Mouse (Mus musculus) CD4-positive, CD25-positive, alpha-beta regulatory T cell (primary cell): ENCODE data around the gene Adgrb2. TPM values are rescaled to one million over a fixed set of nuclear protein-coding genes. Genes with fewer than 3 reads are reported as not detected.

ENCODE experiments used
- polyA plus RNA-seq: library from polyadenylated mRNA; unstranded; fragments of 100-300 nt; shearing (Covaris generic); gene quantifications from one replicate; pipeline ENCODE4 v1.2.1, GENCODE M21; 2017

Gene Adgrb2
- polyA plus RNA-seq, result 0.18 TPM

DNA sequence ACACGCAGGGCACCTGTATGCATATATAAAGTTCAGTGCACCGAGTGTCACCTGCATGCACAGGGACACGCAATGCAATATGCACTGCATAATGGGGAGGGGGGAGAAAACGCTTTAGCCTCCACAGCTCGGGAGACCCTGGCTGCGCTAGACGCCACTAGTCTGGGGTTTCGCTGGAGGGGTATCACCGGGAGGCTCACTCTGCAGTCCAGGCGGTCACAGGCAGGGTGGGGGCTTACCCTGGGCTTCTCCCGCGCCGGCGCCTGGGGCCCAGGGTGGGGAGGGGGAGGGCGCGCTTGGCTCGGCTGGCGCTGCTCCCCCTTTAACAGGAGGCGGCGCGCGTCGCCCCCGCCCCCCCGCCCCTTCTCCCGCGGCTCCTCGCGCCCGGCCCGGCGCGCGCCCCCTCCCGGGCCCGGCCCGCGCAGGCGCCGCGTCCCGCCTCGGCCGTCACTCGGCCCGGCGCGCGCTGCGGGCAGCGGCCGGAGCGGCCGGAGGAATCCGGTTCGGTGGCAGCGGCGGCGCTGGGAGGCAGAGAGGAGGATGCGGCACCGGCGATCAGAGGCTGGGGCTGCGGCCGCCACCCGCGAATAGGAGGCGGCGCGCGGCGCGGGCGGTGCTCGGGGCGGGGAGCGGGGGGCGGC, at the start of gene Adgrb2:
Gene Adgrb2, plus strand, starts transcription at position 450 of the 641 bp plus-strand sequence.

GRCm38 (mm10) chr4:130047331-130048202, 62.9 kb downstream of the Adgrb2 start, which contains the start of gene Col16a1:
TSS of gene Col16a1 (plus strand) at chr4:130047840.

Other genes with a start within 250 kb of the Adgrb2 start
- 181 TPM for gene Khdrbs1, start 242.6 kb upstream of the Adgrb2 start, polyA plus RNA-seq
- gene Ptp4a2, start 173.7 kb upstream of the Adgrb2 start, polyA plus RNA-seq, result 443 TPM
- not detected for gene Spocd1, start 55.6 kb upstream of the Adgrb2 start, polyA plus RNA-seq
- 0.31 TPM for gene Col16a1, start 63.0 kb downstream of the Adgrb2 start, polyA plus RNA-seq
- 61.4 TPM for gene Pef1, start 117.7 kb downstream of the Adgrb2 start, polyA plus RNA-seq
- gene Hcrtr1, start 154.5 kb downstream of the Adgrb2 start, polyA plus RNA-seq, result 0.10 TPM
- gene Tinagl1, start 190.3 kb downstream of the Adgrb2 start, polyA plus RNA-seq, result not detected
- not detected for gene Gm853, start 237.5 kb downstream of the Adgrb2 start, polyA plus RNA-seq